Mouse (Mus musculus) cerebellum, adult 9-10 months (tissue): ENCODE data around the gene Kcne1.

Experiments used
- DNase-seq: peaks from one replicate; pipeline ENCODE4 v3.0.0; 2022

Kcne1 gene

DNA sequence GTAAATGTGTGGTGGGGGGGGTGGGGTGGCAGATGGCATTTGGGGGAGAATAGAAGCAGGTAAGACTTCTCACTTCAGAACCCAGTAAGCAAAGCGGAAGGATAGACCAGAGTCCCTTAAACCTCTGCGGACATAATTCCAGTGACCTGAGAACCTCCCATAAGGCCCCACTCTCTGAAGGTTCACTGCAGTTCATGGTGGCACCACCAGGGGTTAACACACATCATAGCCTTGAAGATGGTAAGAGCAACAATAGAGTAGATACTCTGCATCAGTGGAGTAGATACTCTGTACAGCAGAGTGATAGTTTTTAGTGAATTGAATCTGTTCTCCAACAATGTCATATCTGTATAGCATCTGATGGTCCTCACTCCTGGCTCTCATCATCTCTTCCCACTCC lies 53.7 kb downstream of the Kcne1 start:
- no peak for DNase-seq

DNA sequence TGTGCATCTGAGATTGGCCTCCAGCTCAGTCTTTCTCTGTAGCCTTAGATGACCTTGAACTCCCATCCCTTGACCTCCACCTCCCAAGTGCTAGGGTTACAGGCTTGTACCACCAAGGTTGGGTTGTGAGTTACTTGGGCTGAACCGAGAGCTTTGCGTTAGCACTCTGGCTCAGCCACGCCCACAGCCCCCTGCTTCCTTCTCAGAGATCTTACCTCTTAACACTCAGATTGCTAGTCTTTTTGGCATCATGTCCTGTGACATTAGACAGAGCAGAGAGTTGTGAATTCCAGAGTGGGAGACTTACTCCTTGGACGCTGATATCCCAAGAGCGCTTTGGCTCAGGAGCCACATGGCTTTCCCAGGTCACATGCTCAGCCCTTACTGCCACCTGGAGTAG lies 56.8 kb downstream of the Kcne1 start:
- DNase-seq, result peak; percentile 44

DNA sequence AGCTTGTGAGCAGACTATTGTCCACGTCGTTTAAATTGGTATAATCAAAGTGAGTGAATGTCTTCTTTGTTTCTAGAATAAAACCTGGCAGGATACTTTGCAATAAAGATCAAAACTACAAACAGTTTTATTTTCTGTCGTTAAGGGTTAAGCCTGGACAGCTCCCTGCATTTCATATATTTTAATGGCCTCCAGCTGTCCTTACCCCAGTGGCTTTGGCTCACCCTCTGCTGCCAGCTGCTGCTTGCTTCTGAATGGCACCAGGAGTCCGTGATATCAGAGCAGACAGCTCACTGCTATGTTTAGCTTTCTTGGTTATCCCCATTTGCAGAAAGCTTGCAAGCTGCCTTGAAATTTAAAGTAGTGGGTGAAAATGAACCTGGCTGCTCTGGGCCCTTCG lies 57.3 kb downstream of the Kcne1 start:
- DNase-seq, result no peak

GRCm38 (mm10) chr16:92301412-92301806 lies 57.9 kb downstream of the Kcne1 start:
- DNase-seq, result peak; percentile 75

GRCm38 (mm10) chr16:92300649-92301411 lies 58.4 kb downstream of the Kcne1 start, which contains the start of gene Smim11:
TSS of gene Smim11 (plus strand) at chr16:92301286.
- DNase-seq, result peak; percentile 97
